Mouse (Mus musculus): ENCODE measurements around the gene Inha.

The Inha gene

DNA sequence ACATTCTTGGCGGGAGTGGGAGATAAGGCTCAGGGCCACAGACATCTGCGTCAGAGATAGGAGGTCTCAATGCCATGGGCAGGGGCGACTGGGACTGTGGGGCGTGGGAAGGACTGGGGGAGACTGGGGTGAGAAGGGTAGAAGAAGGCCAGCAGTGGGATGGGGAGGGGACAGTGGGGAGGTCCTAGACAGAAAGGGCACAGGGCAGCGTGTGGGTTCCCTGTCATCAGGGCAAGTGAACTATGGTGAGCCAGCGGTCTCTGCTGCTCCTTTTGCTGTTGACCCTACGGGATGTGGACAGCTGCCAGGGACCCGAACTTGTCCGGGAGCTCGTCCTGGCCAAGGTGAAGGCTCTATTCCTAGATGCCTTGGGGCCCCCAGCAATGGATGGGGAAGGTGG is at the start of gene Inha:
Inha (plus strand) TSS at position 72 of the 400 bp plus-strand sequence.
- no peak for DNase-seq

DNA sequence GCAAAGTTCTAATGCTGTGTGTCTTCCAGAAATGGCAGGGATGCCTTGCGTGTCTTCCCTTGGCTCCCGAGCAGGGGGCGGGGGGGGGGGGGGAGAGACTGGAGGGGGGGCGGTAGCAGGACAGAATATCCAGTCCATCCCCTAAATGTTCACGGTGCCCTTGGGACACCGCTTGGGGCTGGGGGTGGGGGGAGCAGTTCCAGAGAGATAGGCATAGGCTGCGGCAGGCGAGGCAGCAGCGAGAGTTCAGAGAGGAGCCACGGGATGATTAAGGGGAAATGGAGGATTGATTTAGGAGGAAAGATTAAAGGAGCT is 49.2 kb upstream of the Inha start:
- no peak for DNase-seq

DNA sequence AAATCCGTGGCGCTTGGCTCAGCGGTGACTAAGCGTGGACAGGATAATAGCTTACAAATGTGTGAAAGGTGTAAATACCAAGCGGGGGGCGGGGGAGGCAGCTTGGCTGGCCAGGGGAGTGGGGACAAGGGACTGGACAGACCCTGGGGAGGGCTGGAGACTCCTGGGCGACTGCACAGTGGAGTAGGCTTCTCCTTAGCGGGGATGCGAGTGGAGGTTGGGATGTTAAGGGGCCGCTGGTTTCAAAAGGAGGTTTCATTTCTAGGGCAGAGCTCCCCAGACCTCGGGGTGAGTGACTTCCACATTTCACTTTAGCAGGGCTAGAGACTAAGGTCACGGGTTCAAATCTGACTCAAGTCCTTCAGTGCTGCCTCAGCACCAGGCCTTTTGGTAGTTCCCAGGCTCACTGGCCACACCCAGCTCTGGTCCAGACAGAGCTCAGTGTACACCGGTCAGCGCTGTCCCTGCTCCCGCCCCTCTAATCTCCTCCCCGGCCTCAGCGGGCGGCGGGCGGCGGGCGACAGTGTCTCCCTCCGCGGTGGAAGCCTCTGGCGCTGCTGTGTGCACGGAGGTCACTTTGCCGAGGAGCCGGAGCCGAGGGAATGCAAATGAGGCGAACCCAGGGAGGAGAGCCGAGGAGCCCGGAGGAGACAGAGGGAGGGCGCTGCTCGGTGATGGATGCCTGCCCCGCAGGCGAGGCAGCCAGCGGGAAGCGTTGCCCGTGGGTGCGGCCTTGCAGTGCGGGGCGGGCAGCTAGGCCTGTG is 48.7 kb upstream of the Inha start:
- DNase-seq = no peak

- DNase-seq = no peak
Measured at GRCm38 (mm10) chr1:75458789-75459684, 47.8 kb upstream of the Inha start.

DNA sequence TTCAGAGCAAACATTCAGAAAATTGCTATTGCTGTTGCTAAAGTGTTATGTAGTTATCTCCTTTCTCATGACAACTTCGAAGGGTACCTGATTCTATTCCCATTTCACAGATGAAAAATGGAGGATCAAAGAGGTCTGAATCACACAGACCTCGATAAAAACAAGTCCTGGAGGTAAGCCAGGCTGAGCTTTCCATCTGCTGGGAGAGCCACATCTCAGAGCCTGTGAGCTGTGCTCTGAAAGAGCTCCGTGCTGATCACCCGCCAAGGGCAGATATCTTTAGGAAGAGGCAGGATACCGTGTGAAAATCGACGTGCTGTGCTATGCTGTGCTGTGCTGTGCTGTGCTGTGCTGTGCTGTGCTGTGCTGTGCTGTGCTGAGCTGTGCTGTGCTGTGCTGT is 46.6 kb upstream of the Inha start:
- no peak for DNase-seq

GRCm38 (mm10) chr1:75462636-75463035 is 44.2 kb upstream of the Inha start:
- no peak for DNase-seq

- DNase-seq = no peak
Measured at GRCm38 (mm10) chr1:75463652-75464204, 43.1 kb upstream of the Inha start.

DNA sequence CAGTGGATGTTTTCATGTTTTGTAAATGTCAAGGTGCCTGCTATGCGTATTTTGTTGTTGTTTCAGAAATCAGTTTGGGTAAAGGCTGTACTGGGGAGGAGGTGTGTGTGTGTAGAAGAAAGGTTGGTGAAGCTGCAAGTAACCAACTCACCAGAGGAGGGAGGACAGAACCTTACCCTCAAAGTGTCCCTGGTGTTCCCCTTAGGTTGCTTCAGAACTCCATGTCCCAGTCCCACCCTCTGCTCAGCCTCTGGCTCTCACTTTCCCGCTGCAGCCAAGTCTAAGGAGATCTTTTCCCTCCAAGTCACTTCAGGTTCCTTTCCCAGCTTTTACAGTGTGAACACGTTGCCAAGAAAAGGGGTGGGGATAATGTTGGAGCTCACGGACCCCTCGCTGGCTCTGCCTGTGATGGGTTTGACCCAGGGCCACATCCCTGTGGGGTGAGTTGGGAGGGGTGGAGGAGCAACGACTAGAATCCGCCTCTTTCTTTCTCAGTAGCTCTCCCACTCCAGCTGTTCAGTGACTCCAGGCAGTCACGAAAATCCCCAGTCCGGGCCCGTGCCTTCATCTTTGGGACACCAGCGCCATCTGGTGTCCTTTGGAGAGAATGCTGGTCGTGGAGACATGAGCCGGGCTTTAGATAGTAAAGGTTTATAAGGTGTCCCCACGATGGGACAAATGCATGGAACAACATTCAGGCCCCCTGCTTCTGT is 39.5 kb upstream of the Inha start:
- peak; percentile 79 for DNase-seq

- no peak for DNase-seq
Measured at GRCm38 (mm10) chr1:75469287-75469825, 37.5 kb upstream of the Inha start.

GRCm38 (mm10) chr1:75476441-75476840 is 30.4 kb upstream of the Inha start:
- no peak for DNase-seq

DNA sequence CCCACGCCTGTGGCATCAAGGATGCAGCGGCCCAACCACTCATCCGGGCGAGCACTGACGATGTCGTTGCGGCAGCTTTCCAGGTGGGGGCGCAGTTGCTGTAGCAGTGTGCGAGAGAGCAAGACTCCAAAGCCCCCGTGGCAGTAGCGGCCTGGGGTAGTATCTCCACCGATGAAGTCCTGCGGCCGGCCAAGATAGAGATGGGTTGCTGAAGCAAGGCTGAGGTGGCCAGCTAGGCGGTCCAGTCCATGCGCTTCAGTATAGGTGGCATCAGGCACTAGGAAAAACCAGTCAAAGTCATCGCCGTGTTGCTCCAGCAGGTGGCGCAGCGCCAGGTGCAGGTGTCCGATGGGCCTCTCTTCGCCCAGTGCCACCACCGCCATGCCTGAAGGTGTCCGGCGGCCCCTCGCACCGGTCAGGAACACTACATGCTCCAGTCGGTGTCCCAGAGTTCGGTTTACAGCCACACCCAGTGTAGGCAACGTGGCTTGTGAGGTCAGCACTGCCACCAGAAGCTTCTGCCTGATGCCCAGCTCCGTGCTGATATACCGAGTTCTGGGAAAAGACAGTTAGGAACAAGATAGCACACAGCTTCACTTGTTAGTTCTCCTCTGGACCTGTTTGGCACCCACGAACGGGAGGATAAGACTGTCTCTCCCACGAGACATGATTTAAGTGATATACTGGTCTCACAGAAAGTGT is 29.5 kb upstream of the Inha start:
- peak; percentile 90 for DNase-seq

DNA sequence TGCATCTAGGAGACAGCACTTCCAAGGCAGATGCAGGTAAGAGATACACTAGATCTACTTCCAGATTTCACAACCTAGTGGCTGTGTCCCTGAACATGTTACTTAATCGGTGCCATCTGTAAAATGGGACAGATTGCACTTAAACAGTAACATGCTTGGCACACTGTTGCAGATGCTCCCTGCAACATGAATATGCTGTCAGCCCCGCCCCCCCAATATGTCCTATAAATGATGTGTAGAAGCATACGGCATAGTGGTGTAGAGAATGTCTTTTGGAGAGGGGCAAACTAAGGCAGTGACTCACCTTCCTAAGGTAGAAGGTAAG is 28.9 kb upstream of the Inha start:
- no peak for DNase-seq

DNA sequence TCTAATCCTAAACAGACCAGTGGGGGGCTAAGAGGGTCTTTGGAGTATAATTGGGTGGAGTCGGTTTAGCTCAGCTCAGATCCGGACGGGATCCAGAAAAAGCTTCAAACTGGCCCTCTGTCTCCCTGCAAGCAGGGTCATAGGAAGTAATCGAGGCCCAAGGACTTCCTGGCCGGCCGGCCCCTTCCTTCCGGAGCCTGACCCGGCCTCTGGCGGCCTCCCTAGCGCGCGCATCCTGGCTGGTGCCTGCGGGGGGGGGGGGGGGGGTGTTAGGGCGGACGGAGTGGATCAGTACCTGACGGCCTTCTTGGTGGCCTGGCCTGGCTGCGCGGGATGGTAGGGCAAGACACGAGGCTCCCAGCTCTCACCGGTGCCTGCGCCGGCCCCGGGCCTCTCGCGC is 28.4 kb upstream of the Inha start:
- DNase-seq = no peak

DNA sequence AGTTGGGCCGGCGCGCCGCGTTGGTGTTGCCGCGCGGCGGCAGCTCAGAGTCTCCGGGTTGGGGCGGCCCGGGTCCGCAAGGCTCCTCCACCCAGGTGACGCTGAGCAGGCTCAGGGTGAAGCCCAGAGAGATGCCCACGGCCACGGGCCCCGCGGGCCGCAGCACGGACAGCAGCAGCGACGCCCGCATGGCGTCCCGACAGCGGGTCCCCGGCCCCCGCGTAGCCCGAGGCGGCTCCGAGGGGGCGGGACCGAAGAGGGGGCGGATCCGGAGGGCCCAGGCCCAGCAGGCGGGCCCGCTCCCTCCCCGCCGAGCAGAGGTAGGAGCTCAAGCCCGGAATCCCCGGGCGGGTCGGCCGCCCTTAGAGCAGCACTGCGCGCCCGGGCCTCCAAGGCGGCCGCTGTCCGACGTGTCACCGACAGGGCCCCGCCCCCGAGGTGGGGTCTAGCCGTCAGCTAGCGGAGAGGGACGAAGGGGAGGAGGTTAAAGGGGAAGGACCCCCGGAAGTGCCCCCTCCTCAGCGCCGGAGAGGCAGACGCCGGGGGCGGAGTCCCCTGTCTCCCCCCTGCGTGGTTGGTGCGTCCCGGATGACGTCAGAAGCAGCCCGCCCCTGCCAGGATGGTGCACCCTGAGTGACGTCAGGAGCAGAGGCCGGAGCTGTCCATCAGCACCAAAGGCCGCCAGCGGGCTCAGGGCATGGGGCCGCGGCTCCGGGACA is 27.8 kb upstream of the Inha start, which contains the start of the genes Chpf and Tmem198:
Chpf (minus strand) TSS at position 392 of the 719 bp plus-strand sequence.
Tmem198 (plus strand) TSS at position 617 of the 719 bp plus-strand sequence.
- peak; percentile 95 for DNase-seq

GRCm38 (mm10) chr1:75479635-75479989 is 27.3 kb upstream of the Inha start:
- no peak for DNase-seq

DNA sequence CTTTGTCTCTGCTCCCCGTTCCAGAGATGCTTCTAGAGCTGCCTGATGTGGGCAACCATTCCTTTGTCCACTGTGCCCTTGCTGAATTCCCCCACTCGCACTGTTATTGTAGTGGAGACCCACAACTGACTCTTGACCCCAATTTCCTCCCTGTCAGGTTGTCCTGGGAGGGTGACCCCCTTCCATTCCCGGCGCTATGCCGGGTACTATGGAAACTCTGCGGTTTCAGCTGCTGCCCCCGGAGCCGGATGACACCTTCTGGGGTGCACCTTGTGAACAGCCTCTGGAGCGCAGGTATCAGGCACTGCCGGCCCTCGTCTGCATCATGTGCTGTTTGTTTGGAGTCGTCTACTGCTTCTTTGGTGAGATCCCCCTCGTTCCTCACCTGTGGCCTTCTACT is 26.8 kb upstream of the Inha start:
- DNase-seq = no peak

GRCm38 (mm10) chr1:75480735-75481134 is 26.1 kb upstream of the Inha start:
- DNase-seq = no peak

DNA sequence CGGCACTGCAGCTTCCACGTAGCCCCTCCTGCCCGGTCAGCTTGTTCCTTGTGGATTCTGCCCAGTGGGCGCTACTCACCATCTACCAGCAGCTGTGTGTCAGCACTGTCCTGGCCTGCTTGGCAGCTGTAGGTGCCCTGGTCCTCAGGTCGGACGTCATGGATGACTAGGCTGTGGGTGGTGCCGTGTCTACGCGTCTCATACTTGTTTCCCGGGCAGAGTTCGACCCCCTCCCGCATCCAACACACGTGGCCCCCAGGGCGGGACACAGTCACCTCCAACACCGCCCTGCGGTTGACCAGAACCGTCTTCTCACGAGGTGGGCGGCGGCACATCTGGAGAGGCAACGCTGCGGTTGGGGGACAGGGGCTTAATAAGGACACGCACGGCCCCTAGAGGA is 20.3 kb upstream of the Inha start:
- no peak for DNase-seq

GRCm38 (mm10) chr1:75487040-75487404 is 19.9 kb upstream of the Inha start:
- DNase-seq = no peak

DNA sequence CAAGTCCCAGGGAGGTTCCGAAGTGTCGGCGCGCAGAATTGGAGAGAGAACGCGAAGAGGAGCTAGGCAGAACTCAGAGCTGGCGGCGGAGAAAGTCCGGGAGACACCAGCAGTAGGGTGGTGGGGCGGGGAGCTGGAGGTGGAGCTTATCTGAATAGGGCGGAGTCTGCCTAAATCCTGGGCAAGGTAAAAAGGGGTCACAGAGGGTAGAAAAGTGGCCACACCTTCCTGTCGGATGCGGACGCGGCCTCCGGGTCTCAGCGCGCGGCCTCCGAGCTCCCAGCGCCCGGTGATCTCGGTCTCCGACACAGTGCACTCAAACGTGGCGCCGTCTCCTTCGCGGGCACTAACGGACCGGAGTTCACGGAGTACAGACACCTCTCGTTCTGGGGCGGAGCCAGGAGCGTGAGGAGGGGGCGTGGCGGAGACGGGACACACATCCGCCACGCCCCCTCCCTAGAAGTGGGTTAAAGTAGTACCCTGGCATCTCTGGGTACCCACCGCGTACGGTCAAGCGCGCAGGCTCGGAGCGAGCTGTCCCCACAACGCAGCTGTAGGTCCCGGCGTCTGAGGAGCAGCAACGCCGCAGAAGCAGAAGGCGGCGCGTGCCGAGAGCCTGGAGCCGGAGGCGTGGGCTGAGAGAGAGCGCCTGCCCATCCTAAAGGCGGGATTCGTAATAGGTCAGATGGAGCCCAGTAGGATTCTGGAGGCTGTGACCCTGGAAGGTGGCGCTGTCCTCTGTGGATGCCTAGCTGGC is 19.3 kb upstream of the Inha start:
- peak; percentile 84 for DNase-seq
